Mouse (Mus musculus) lung, adult 2 months (tissue): ENCODE measurements around the gene Pde4dip.

ENCODE experiments used
- CTCF ChIP-seq: fragments of 200-500 bp; IDR thresholded peaks from 2 replicates; pipeline ENCODE4 v1.5.1; 2011; ENCODE audit warnings: mild to moderate bottlenecking, low read length, control low read depth; ENCODE audit not compliant: insufficient read depth
- POLR2A ChIP-seq: fragments of 200-500 bp; IDR thresholded peaks from 2 replicates; pipeline ENCODE4 v1.6.1; 2011; ENCODE audit warnings: low read depth, mild to moderate bottlenecking, control low read depth, low read length, borderline replicate concordance; ENCODE audit errors: extremely low read depth

DNA sequence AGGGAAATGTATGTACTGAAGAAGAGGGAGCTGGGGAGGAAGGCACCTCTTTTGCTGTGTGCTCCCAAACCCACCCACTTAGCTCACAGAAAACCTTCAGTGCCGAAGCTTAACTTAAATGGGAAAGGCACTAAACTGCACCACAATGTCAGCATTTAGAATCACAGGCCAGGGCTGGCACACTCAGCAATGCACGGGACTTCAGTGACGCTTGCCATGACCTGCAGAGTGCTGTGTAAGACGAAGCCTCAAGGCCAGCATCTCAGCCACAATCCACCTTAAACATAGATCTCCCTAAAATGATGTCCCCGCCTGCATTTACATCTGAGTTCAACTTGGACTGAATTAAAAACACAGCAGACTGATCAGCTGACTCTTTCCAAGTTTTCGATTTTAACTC lies 91.1 kb downstream of the Pde4dip start:
- TF ChIP-seq CTCF = no peak
- no peak for TF ChIP-seq POLR2A
